Mouse (Mus musculus) brain, embryonic 14.5 days (tissue): ENCODE measurements around the gene C5ar2. TPM values are rescaled to one million over a fixed set of nuclear protein-coding genes. Genes with fewer than 3 reads are reported as not detected.

Experiments used
- DNase-seq: peaks from one replicate; pipeline ENCODE4 v3.0.0-alpha.2; 2011; ENCODE audit warnings: low read depth
- CTCF ChIP-seq: fragments of 200-500 bp; IDR thresholded peaks from 2 replicates; pipeline ENCODE4 v1.5.1; 2012; ENCODE audit warnings: inconsistent platforms, mild to moderate bottlenecking, moderate library complexity, borderline replicate concordance; ENCODE audit not compliant: insufficient read depth, insufficient read length; ENCODE audit errors: extremely low read depth
- POLR2A ChIP-seq: fragments of 200-500 bp; IDR thresholded peaks from 2 replicates; pipeline ENCODE4 v1.6.1; 2012; ENCODE audit warnings: mild to moderate bottlenecking, inconsistent platforms, borderline replicate concordance; ENCODE audit not compliant: poor library complexity, insufficient read depth, insufficient read length, severe bottlenecking; ENCODE audit errors: extremely low read depth
- polyA plus RNA-seq: library from polyadenylated mRNA; depleted of rRNA; stranded (reverse); fragments of >200 nt; gene quantifications from 2 replicates; pipeline ENCODE4 v1.2.3, GENCODE M21; 2012; rRNA removed

The C5ar2 gene
- polyA plus RNA-seq, 1 experiment: 0.11 TPM

DNA sequence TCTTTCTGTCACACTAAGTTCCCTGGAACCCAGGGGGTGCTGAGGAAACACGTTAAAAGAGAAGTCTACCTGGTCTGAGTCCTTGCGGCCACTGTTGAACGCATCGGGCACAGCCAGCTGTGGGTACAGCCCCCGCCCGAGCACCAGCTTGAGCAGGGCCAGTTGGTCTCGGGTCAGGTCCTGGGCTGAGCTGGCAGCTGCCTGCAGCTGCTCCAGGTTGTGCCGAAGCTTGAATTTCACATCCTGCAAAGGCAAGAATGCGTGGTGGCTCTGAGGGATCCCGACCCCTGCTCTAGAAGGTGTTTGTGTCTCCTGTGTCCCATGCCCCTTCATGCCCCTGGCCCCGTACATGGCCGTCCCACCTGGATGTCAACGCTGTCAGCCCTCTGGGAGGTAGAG is 40.5 kb downstream of the C5ar2 start:
- TF ChIP-seq CTCF: no peak
- TF ChIP-seq POLR2A: no peak
- DNase-seq: no peak

- TF ChIP-seq CTCF (no peak), POLR2A (no peak)
These were observed 41.0 kb downstream of the C5ar2 start for GRCm38 (mm10) chr7:16202756-16203504.

DNA sequence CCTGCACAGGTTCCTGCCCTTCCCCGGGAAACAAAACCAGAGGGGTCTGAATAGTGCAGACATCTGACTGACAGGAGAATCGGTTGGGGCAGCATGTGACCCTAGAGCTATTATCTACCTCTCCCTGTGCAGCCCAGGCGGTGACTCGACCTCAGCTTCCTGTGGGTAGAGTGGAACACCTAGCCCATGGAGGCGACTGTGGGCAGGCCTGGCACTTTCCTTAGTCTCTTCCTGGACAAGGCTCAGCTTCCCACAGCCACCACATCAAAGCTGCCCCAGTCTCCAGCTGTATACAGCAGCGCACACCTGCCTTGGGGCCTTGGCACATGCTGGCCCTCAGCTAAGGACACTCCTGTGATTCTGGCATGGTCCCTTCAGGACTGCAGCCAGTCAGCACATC is 42.8 kb downstream of the C5ar2 start:
- no peak for TF ChIP-seq POLR2A
- TF ChIP-seq CTCF: no peak
- DNase-seq: no peak

More at GRCm38 (mm10) chr7:16202756-16203504, 41.0 kb downstream of the C5ar2 start:
- DNase-seq: no peak

- TF ChIP-seq POLR2A (no peak), CTCF (no peak)
These were observed 45.4 kb downstream of the C5ar2 start for GRCm38 (mm10) chr7:16198540-16198939.

GRCm38 (mm10) chr7:16197166-16197565 is 46.8 kb downstream of the C5ar2 start:
- DNase-seq: no peak
- TF ChIP-seq CTCF (no peak), POLR2A (no peak)

More at GRCm38 (mm10) chr7:16198540-16198939, 45.4 kb downstream of the C5ar2 start:
- no peak for DNase-seq

DNA sequence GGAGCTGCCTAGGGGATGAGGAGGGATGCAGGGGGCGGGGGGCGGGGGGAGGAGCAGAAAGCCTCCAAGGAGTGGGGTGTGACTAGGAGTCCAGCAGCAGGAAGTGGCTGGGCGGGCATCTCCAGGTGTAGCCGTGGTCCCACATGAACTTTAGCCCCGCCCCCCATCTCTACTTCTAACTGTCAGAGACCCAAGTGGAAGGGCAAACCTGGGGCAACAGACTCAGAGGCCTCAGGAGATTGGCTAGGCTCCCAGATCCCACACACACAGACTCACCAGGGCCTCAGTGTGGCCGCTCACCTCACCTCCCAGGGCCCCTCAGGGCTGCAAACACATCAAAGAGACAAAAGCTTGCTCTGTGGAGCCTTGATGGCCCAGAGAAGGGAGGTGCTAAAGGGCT is 47.3 kb downstream of the C5ar2 start:
- TF ChIP-seq POLR2A (no peak), CTCF (no peak)

DNA sequence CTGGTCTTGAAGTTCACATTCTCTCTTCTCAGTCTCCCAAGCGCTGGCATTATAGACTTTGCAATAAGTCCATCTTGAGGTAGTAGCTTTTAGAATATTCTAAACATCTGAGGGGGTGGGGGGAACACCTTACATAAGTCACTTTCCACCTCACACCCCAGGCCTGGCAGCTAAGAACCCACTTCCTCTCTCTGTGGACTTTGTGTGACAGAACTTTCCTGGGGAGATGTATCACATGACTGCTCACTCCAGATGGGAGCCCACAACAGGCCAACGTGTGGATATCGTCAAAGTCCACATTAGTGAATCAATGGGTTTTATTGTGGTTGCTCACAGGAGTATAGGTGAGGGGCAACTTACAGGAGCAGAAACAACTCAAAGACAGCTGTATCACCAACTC is 50.3 kb downstream of the C5ar2 start:
- no peak for TF ChIP-seq POLR2A
- TF ChIP-seq CTCF: no peak
- no peak for DNase-seq

More for the DNA sequence above, 47.3 kb downstream of the C5ar2 start:
- peak; percentile 13 for DNase-seq

GRCm38 (mm10) chr7:16192315-16192714 is 51.6 kb downstream of the C5ar2 start:
- peak; percentile 79 for DNase-seq
- no peak for TF ChIP-seq POLR2A
- TF ChIP-seq CTCF: peak; percentile 86

DNA sequence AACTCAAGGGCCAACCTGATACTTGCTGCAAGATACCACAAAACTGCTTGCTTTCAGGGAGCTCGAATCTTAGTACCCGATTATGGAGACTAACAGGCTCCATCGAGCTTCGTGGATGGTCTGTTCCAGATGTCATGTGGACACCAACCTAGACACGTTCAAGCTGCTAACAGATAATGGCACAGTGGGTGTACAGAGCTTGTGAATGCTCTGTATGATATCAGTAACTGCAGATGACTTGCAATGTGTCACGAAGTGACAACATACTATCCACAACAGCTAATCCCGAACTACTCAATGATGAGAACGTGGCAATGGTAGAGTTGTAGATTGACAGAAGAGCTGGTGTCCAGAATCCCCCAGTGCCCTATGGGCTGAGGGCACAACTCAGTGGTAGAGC is 56.5 kb downstream of the C5ar2 start:
- no peak for TF ChIP-seq CTCF
- TF ChIP-seq POLR2A: no peak

More for the DNA sequence above, 56.5 kb downstream of the C5ar2 start:
- no peak for DNase-seq

Other genes starting within 250 kb of the C5ar2 start
- gene Bicra, start 196.2 kb downstream of the C5ar2 start, polyA plus RNA-seq: 12.8 and 28.5 TPM in 2 replicates
- gene Zfp541, start 182.3 kb downstream of the C5ar2 start, polyA plus RNA-seq: 0.09 and 0.18 TPM in 2 replicates
- gene Napa, start 145.7 kb downstream of the C5ar2 start, polyA plus RNA-seq: 192 and 199 TPM in 2 replicates
- 46.0 and 47.2 TPM in 2 replicates for gene Kptn, start 124.3 kb downstream of the C5ar2 start, polyA plus RNA-seq
- gene Slc8a2, start 114.3 kb downstream of the C5ar2 start, polyA plus RNA-seq: 25.7 and 34.0 TPM in 2 replicates
- 188 and 256 TPM in 2 replicates for gene Meis3, start 69.1 kb downstream of the C5ar2 start, polyA plus RNA-seq
- 20.4 and 22.5 TPM in 2 replicates for gene Dhx34, start 22.1 kb downstream of the C5ar2 start, polyA plus RNA-seq
- gene C5ar1, start 15.4 kb upstream of the C5ar2 start, polyA plus RNA-seq: 1.1 and 1.4 TPM in 2 replicates
- 50.1 and 52.9 TPM in 2 replicates for gene Inafm1, start 29.5 kb upstream of the C5ar2 start, polyA plus RNA-seq
- gene Ccdc9, start 42.6 kb upstream of the C5ar2 start, polyA plus RNA-seq: 42.5 and 63.9 TPM in 2 replicates
- 26.6 and 27.4 TPM in 2 replicates for gene Bbc3, start 64.2 kb upstream of the C5ar2 start, polyA plus RNA-seq
- gene Sae1, start 143.7 kb upstream of the C5ar2 start, polyA plus RNA-seq: 147 and 150 TPM in 2 replicates
- gene Zc3h4, start 156.8 kb upstream of the C5ar2 start, polyA plus RNA-seq: 63.7 and 73.2 TPM in 2 replicates
- gene Tmem160, start 208.6 kb upstream of the C5ar2 start, polyA plus RNA-seq: 52.5 and 69.0 TPM in 2 replicates
- gene Npas1, start 233.6 kb upstream of the C5ar2 start, polyA plus RNA-seq: 4.6 and 5.1 TPM in 2 replicates